Mouse (Mus musculus) C2C12 (cell line): ENCODE results near the gene Gal3st3. TPM values are rescaled to one million over a fixed set of nuclear protein-coding genes. Genes with fewer than 3 reads are reported as not detected.

Experiments used
- H3K27me3 ChIP-seq: one replicate; pipeline ENCODE4 v1.6.1; 2011; ENCODE audit not compliant: control insufficient read depth, insufficient read depth, insufficient read length
- H3K36me3 ChIP-seq: one replicate; pipeline ENCODE4 v1.6.1; 2011; ENCODE audit not compliant: control insufficient read depth, insufficient read depth
- H3K4me3 ChIP-seq: one replicate; pipeline ENCODE4 v1.5.1; 2011; ENCODE audit warnings: mild to moderate bottlenecking, control low read depth; ENCODE audit not compliant: poor library complexity, insufficient read depth, severe bottlenecking
- H3K79me2 ChIP-seq: one replicate; pipeline ENCODE4 v1.6.1; 2011; ENCODE audit not compliant: control insufficient read depth, insufficient read depth
- H3K79me3 ChIP-seq: one replicate; pipeline ENCODE4 v1.6.1; 2011; ENCODE audit warnings: low read depth, control low read depth
- H3ac ChIP-seq: one replicate; pipeline ENCODE3; 2011; ENCODE audit warnings: low read depth; ENCODE audit not compliant: control insufficient read depth, insufficient read length
- CEBPB ChIP-seq: IDR thresholded peaks from one replicate; pipeline ENCODE4 v1.6.1; 2011; ENCODE audit warnings: low read depth, mild to moderate bottlenecking, control low read depth, moderate library complexity
- CTCF ChIP-seq: IDR thresholded peaks from one replicate; pipeline ENCODE4 v1.5.1; 2011; ENCODE audit not compliant: control insufficient read depth, insufficient read depth, insufficient read length
- FOSL1 ChIP-seq: IDR thresholded peaks from one replicate; pipeline ENCODE4 v1.8.0; 2011; ENCODE audit warnings: mild to moderate bottlenecking, low read length; ENCODE audit not compliant: poor library complexity, insufficient read depth, severe bottlenecking
- MAX ChIP-seq: IDR thresholded peaks from one replicate; pipeline ENCODE4 v1.6.1; 2011; ENCODE audit warnings: mild to moderate bottlenecking, control low read depth
- MYOD1 ChIP-seq: IDR thresholded peaks from one replicate; pipeline ENCODE4 v1.6.1; 2011; ENCODE audit warnings: low read depth; ENCODE audit not compliant: control insufficient read depth, insufficient read length
- MYOG ChIP-seq: IDR thresholded peaks from one replicate; pipeline ENCODE4 v1.6.1; 2011; ENCODE audit not compliant: control insufficient read depth, insufficient read length; ENCODE audit errors: extremely low read depth
- USF1 ChIP-seq: IDR thresholded peaks from one replicate; pipeline ENCODE4 v1.6.1; 2011; ENCODE audit warnings: low read depth, mild to moderate bottlenecking, control low read depth, moderate library complexity
- long read RNA-seq, 2 experiments: library from polyadenylated mRNA; unstranded; transcript quantifications; one replicate each; pipeline ENCODE4 v2.0.0; 2019 to 2020
- polyA plus RNA-seq: library from polyadenylated mRNA; unstranded; fragments of >200 nt; fragmentation: generic; extraction: Trizol; gene quantifications from one replicate; pipeline ENCODE4 v1.2.1, GENCODE M21; 2012; ENCODE audit warnings: missing spikeins

Gal3st3 gene
- not detected for polyA plus RNA-seq
- long read RNA-seq, experiment 1, result 0 reads
- long read RNA-seq, experiment 2, result 0 reads

DNA sequence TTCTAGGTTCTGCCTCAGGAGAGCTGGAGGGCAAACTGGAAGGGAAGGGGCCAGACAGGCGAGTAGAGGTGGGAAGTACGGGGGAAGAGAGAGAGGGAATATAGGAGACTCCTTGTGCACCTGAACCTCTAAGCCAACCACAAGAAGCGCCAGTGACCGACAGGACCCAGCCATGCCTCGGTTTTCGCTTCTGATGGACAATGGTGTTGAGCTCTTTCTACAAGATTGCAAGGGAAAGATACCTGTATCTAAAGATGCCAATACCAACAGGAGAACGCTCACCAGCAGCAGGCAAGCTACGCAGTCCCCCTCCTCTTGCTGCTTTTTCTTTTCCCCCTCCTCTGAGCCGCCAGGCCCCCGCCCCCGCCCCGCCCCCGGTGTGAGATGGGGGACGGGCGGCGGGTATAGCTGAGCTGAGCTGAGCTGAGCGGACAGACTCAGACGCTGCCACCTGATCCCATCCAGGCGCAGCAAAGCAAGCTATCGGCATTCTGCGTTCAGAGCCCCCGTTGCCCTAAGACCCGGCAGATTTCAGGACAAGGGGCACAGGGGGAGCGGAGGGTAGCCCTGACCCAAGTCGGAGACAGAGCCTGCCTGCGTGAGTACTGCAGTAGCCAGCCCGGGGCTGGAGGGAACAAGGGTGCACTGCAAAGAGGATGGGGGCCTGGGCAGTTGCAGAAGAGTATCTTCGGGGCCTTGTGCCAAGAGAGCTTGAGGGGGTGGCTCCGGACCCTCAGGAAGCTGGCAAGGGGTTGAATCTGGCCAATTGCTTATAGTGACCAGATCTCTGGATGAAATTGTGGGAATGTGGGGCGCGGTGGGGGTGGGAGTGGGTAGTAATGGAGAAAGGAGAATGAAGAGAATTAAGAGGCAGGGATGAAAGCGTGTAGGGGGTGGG is at the start of gene Gal3st3:
Gene Gal3st3, plus strand, starts transcription at position 429 of the 898 bp plus-strand sequence.
- TF ChIP-seq FOSL1 (no peak), CEBPB (no peak), MYOD1 (no peak), MYOG (no peak), USF1 (no peak)
- Histone ChIP-seq H3K79me2 (peaks cover 20% of the 10 kb centered on the region), H3ac (no peak within 1 kb of the TSS), H3K36me3 (peaks cover 13% of the 10 kb centered on the region), H3K79me3 (peaks cover 18% of the 10 kb centered on the region), H3K4me3 (no peak within 1 kb of the TSS), H3K27me3 (no peaks in the 10 kb centered on the region)

GRCm38 (mm10) chr19:5257140-5257539 is 41.0 kb upstream of the Gal3st3 start:
- Histone ChIP-seq H3K79me3 (no peaks in the 10 kb centered on the region), H3ac (no peak overlapping the region), H3K27me3 (no peaks in the 10 kb centered on the region), H3K79me2 (no peaks in the 10 kb centered on the region), H3K36me3 (no peaks in the 10 kb centered on the region), H3K4me3 (no peak overlapping the region)
- TF ChIP-seq MAX (no peak), MYOD1 (no peak), USF1 (no peak), FOSL1 (no peak), CTCF (no peak), MYOG (no peak), CEBPB (no peak)

- peaks cover 4% of the 10 kb centered on the region for H3K36me3 ChIP-seq
- H3K27me3 ChIP-seq, result no peaks in the 10 kb centered on the region
- peaks cover 1% of the 10 kb centered on the region for H3K79me3 ChIP-seq
- peaks cover 27% of the 10 kb centered on the region for H3K79me2 ChIP-seq
- H3ac ChIP-seq, result no peak overlapping the region
- no peak overlapping the region for H3K4me3 ChIP-seq
- TF ChIP-seq MYOG (no peak), MYOD1 (no peak), CEBPB (no peak), MAX (no peak), CTCF (no peak), FOSL1 (no peak), USF1 (no peak)
Observed at GRCm38 (mm10) chr19:5267015-5267414, 31.1 kb upstream of the Gal3st3 start.

DNA sequence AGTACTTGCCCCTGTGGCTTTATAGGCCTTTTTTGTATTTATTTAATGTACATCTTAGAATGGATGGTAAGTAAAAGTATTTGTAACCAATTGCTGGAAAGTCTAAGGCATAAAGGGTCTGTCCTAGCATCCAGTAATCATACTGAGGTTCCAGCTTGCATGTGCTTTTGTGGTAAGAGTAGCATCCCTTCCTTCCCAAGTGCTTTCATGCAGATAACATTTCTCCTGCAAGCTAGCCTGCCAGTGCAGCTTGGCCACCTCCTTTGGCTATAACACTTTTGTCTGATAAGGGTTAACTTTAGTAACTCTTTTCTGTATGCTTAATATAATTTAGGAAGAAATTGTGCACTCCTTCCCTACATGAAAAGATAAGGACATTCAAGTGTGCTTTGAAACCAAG is 30.1 kb upstream of the Gal3st3 start:
- Histone ChIP-seq H3K27me3 (no peaks in the 10 kb centered on the region), H3K36me3 (peaks cover 4% of the 10 kb centered on the region), H3ac (no peak overlapping the region), H3K4me3 (no peak overlapping the region), H3K79me3 (peaks cover 1% of the 10 kb centered on the region), H3K79me2 (peaks cover 33% of the 10 kb centered on the region)
- TF ChIP-seq MYOG, result no peak
- TF ChIP-seq USF1, result no peak
- TF ChIP-seq MAX, result no peak
- TF ChIP-seq MYOD1, result no peak
- TF ChIP-seq FOSL1, result no peak
- TF ChIP-seq CTCF, result no peak
- no peak for TF ChIP-seq CEBPB

DNA sequence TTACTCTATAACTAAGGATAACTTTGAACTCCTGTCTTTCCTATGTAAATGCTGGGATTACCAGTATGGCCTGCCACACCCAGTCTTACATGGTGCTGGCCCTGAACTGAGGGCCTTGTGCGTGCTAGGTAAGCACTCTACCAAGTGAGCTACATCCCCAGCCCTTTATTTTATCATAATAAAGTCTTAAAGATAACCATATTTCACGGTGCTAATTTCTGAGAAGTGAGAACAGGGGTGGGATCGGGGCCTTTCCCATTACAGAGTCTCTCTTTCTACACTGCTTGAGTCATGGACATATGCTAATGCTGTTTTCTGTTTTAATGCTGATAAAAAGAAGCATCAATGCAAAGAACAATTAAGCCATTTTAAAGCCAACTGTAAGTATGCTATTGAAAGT is 29.3 kb upstream of the Gal3st3 start:
- Histone ChIP-seq H3K36me3 (peaks cover 9% of the 10 kb centered on the region), H3K4me3 (no peak overlapping the region), H3K79me3 (peaks cover 1% of the 10 kb centered on the region), H3K79me2 (peaks cover 33% of the 10 kb centered on the region), H3K27me3 (no peaks in the 10 kb centered on the region), H3ac (no peak overlapping the region)
- TF ChIP-seq CTCF (no peak), MAX (no peak), USF1 (no peak), FOSL1 (no peak), CEBPB (no peak), MYOD1 (no peak), MYOG (no peak)
